Mouse (Mus musculus): ENCODE measurements around the gene Fbxl14. TPM values are rescaled to one million over a fixed set of nuclear protein-coding genes. Genes with fewer than 3 reads are reported as not detected.
A peak's percentile ranks its signal among the peaks of the same experiment; 100 is the strongest.

Fbxl14 gene
- polyA plus RNA-seq, 1 experiment from 2014 or later, result 5.0 TPM

- peak overlapping the region; percentile 35 for H3K4me2 ChIP-seq (replicated peaks; ENCODE audit: low read depth, low read length)
- peak overlapping the region; percentile 43 for H3K9ac ChIP-seq (replicated peaks; ENCODE audit: low read length)
- H3K4me3 ChIP-seq (ENCODE audit: low read length), result no peak overlapping the region
- H3K36me3 ChIP-seq (ENCODE audit: insufficient read depth, low read length), result no peaks in the 10 kb centered on the region
- H3K27me3 ChIP-seq (ENCODE audit: insufficient read depth, low read length), result no peaks in the 10 kb centered on the region
- no peak overlapping the region for H3K27ac ChIP-seq (ENCODE audit: low read length)
- H3K9me3 ChIP-seq (ENCODE audit: low read length), result no peaks in the 10 kb centered on the region
- WGBS, result 34% methylated on average over 11 of the region's 11 CpGs
- ATAC-seq (ENCODE audit: low FRiP score, low TSS enrichment), result no peak
- H3K4me1 ChIP-seq (ENCODE audit: insufficient read depth, low read length), result peaks cover 15% of the 10 kb centered on the region
These were observed 11.1 kb downstream of the Fbxl14 start for GRCm38 (mm10) chr6:119490549-119490948.

GRCm38 (mm10) chr6:119491006-119491405, 11.5 kb downstream of the Fbxl14 start:
- no peak for ATAC-seq (ENCODE audit: low FRiP score, low TSS enrichment)
- Histone ChIP-seq H3K4me3 (ENCODE audit: low read length) (no peak overlapping the region), H3K4me2 (replicated peaks; ENCODE audit: low read depth, low read length) (peak overlapping the region; percentile 35), H3K36me3 (ENCODE audit: insufficient read depth, low read length) (no peaks in the 10 kb centered on the region), H3K4me1 (ENCODE audit: insufficient read depth, low read length) (peaks cover 14% of the 10 kb centered on the region), H3K27ac (ENCODE audit: low read length) (no peak overlapping the region), H3K27me3 (ENCODE audit: insufficient read depth, low read length) (no peaks in the 10 kb centered on the region), H3K9ac (replicated peaks; ENCODE audit: low read length) (peak overlapping the region; percentile 19; the same call in 1 of the 2 replicates), H3K9me3 (ENCODE audit: low read length) (no peaks in the 10 kb centered on the region)
- WGBS, result 41% methylated on average over 11 of the region's 11 CpGs

DNA sequence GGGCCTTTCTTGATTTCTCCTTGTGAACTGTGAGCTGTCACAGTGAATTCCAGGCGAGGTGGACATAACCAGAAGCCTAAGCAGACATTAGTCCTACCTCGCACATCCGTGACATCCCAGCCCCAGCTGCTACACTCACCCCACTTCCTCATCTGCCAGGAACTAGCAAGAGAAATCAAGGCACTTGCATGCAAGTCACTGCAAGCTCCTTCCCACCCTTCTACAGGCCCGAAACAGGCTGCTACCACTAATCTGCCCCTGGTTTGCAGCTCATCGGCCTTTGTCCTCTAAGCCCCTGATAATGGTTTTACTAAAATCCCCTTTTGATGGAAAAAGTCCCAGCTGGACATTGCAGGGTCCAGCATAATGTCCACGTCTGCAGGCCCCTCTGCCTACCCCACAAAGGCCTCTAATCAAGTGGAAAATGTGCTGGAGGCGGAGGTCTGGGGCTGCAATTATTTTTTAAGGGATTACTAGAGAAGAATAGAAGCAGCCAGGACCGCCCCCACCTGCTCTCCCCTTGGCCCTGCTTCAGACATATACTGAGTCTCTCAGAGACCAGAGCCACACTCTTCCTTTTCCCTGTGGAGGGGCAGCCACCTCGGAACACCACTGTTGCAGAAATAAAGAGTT, 12.6 kb downstream of the Fbxl14 start:
- 72% methylated on average over 9 of the region's 9 CpGs for WGBS
- Histone ChIP-seq H3K9me3 (ENCODE audit: low read length) (no peaks in the 10 kb centered on the region), H3K27ac (ENCODE audit: low read length) (no peak overlapping the region), H3K36me3 (ENCODE audit: insufficient read depth, low read length) (no peaks in the 10 kb centered on the region), H3K9ac (replicated peaks; ENCODE audit: low read length) (no peak overlapping the region), H3K4me2 (replicated peaks; ENCODE audit: low read depth, low read length) (no peak overlapping the region), H3K27me3 (ENCODE audit: insufficient read depth, low read length) (no peaks in the 10 kb centered on the region), H3K4me3 (ENCODE audit: low read length) (no peak overlapping the region), H3K4me1 (ENCODE audit: insufficient read depth, low read length) (peaks cover 14% of the 10 kb centered on the region)
- no peak for ATAC-seq (ENCODE audit: low FRiP score, low TSS enrichment)

DNA sequence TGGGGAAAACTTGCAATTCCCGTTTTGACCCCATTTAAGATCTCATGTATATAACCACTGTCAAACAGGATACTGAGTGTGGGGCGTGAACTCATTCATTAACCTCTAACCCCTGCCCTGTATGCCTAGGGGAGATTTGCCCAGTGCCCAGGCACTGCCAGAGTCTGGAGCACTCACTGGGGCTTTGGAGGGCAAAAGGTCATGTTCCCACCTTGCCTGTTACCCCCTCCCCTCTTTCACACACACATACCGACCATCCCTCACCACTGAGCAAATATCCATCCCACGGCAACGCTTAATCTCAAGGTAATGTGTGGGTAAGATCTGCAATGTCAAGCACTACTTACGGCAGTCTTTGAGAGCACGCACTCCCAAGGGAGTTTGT, 13.2 kb downstream of the Fbxl14 start:
- Histone ChIP-seq H3K4me1 (ENCODE audit: insufficient read depth, low read length) (peaks cover 14% of the 10 kb centered on the region), H3K27ac (ENCODE audit: low read length) (no peak overlapping the region), H3K4me2 (replicated peaks; ENCODE audit: low read depth, low read length) (no peak overlapping the region), H3K36me3 (ENCODE audit: insufficient read depth, low read length) (no peaks in the 10 kb centered on the region), H3K4me3 (ENCODE audit: low read length) (no peak overlapping the region), H3K27me3 (ENCODE audit: insufficient read depth, low read length) (no peaks in the 10 kb centered on the region), H3K9ac (replicated peaks; ENCODE audit: low read length) (no peak overlapping the region), H3K9me3 (ENCODE audit: low read length) (no peaks in the 10 kb centered on the region)
- WGBS, result 56% methylated on average over 7 of the region's 7 CpGs
- no peak for ATAC-seq (ENCODE audit: low FRiP score, low TSS enrichment)

- Histone ChIP-seq H3K27ac (ENCODE audit: low read length) (no peak overlapping the region), H3K27me3 (ENCODE audit: insufficient read depth, low read length) (no peaks in the 10 kb centered on the region), H3K4me1 (ENCODE audit: insufficient read depth, low read length) (peaks cover 9% of the 10 kb centered on the region), H3K4me2 (replicated peaks; ENCODE audit: low read depth, low read length) (no peak overlapping the region), H3K36me3 (ENCODE audit: insufficient read depth, low read length) (no peaks in the 10 kb centered on the region), H3K4me3 (ENCODE audit: low read length) (no peak overlapping the region), H3K9me3 (ENCODE audit: low read length) (no peaks in the 10 kb centered on the region), H3K9ac (replicated peaks; ENCODE audit: low read length) (0 out of 2 replicates have a peak overlapping the region, but pooled peaks have one; percentile 3)
- 14% methylated on average over 5 of the region's 5 CpGs for WGBS
- peak; percentile 83 for ATAC-seq (ENCODE audit: low FRiP score, low TSS enrichment)
These were observed 19.8 kb downstream of the Fbxl14 start for GRCm38 (mm10) chr6:119499271-119499670.

GRCm38 (mm10) chr6:119500086-119500485, 20.6 kb downstream of the Fbxl14 start:
- H3K36me3 ChIP-seq (ENCODE audit: insufficient read depth, low read length), result no peaks in the 10 kb centered on the region
- no peak overlapping the region for H3K4me2 ChIP-seq (replicated peaks; ENCODE audit: low read depth, low read length)
- no peaks in the 10 kb centered on the region for H3K9me3 ChIP-seq (ENCODE audit: low read length)
- no peak overlapping the region for H3K9ac ChIP-seq (replicated peaks; ENCODE audit: low read length)
- no peaks in the 10 kb centered on the region for H3K27me3 ChIP-seq (ENCODE audit: insufficient read depth, low read length)
- no peak overlapping the region for H3K4me3 ChIP-seq (ENCODE audit: low read length)
- no peak for ATAC-seq (ENCODE audit: low FRiP score, low TSS enrichment)
- WGBS, result 53% methylated on average over 5 of the region's 5 CpGs
- no peak overlapping the region for H3K27ac ChIP-seq (ENCODE audit: low read length)
- peaks cover 9% of the 10 kb centered on the region for H3K4me1 ChIP-seq (ENCODE audit: insufficient read depth, low read length)

DNA sequence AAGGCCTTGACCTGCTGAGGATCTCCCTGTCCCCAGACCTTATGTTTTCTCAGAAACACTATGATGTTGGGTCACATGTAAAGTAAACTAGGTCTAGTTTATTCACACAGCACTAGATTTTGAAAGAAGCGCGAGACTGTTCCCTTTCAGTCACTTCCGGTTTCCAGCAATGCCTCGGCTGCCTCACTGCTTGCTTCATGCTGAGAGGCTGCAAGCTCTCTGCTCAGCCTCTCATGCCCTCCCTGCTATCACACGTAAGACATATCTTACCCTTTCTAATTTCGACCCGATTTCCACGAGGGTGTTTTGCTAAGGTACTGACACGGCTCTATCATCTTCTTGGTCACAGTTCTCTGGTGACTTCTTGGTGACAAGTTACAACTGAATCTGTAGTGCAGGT, 22.6 kb downstream of the Fbxl14 start:
- H3K4me2 ChIP-seq (replicated peaks; ENCODE audit: low read depth, low read length), result no peak overlapping the region
- no peak overlapping the region for H3K9ac ChIP-seq (replicated peaks; ENCODE audit: low read length)
- H3K36me3 ChIP-seq (ENCODE audit: insufficient read depth, low read length), result no peaks in the 10 kb centered on the region
- no peak overlapping the region for H3K4me3 ChIP-seq (ENCODE audit: low read length)
- H3K27ac ChIP-seq (ENCODE audit: low read length), result no peak overlapping the region
- H3K4me1 ChIP-seq (ENCODE audit: insufficient read depth, low read length), result peaks cover 9% of the 10 kb centered on the region
- no peak for ATAC-seq (ENCODE audit: low FRiP score, low TSS enrichment)
- WGBS, result 54% methylated on average over 9 of the region's 9 CpGs
- no peaks in the 10 kb centered on the region for H3K27me3 ChIP-seq (ENCODE audit: insufficient read depth, low read length)
- H3K9me3 ChIP-seq (ENCODE audit: low read length), result no peaks in the 10 kb centered on the region

DNA sequence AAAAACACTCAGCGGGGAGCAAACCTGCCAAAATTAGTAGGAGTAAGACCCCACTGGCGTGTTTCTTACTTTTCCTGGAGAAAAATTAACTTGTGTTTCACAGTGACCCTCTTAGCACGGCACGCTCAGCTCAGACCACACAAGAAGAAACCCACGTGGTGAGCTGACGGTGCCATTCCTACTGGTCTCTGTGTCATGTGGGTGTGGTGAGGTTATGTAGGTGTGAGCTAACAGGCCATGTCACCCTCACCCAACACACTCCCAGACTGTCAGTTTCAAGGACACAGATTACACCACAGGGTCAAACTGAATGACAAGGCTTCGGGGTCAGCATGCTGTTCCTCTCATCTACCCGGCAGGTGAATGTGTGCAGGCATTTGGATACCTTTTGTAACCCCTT, 25.3 kb downstream of the Fbxl14 start:
- no peaks in the 10 kb centered on the region for H3K36me3 ChIP-seq (ENCODE audit: insufficient read depth, low read length)
- H3K4me1 ChIP-seq (ENCODE audit: insufficient read depth, low read length), result no peaks in the 10 kb centered on the region
- H3K27ac ChIP-seq (ENCODE audit: low read length), result no peak overlapping the region
- H3K4me3 ChIP-seq (ENCODE audit: low read length), result no peak overlapping the region
- WGBS, result 67% methylated on average over 8 of the region's 8 CpGs
- no peaks in the 10 kb centered on the region for H3K9me3 ChIP-seq (ENCODE audit: low read length)
- no peak overlapping the region for H3K9ac ChIP-seq (replicated peaks; ENCODE audit: low read length)
- no peaks in the 10 kb centered on the region for H3K27me3 ChIP-seq (ENCODE audit: insufficient read depth, low read length)
- no peak overlapping the region for H3K4me2 ChIP-seq (replicated peaks; ENCODE audit: low read depth, low read length)
- no peak for ATAC-seq (ENCODE audit: low FRiP score, low TSS enrichment)

DNA sequence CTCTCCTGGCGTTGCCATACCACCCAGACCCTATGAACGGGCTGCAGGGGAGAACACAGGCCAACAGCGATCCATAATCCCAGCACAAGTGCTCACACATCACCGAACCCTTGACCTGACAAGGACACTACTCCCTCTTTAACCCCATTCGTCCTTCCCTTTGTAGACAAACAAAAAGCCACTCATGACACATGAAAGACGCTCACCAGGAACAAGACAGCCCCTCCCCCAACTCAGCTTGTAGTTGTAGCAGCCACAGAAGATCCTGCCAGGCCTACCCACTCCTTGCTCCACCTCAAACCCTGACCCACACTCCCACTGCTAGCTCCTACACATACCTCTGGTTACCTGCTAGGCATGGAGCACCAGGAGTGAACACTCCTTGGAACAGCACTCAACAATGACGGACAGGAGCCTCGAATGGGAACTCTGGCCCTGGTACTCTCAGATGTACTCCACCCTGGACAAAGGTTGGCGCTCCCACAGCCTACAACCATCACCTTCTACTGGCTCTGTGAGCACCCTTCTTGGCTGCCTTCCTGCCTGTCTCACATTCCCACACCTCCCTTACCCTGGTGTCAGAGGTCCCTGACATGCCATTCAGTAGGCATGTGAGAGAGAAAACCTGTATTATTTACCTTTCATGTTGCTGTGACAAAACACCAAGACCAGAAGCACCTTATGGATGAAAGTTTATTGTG, 26.2 kb downstream of the Fbxl14 start:
- WGBS, result 74% methylated on average over 9 of the region's 9 CpGs
- Histone ChIP-seq H3K36me3 (ENCODE audit: insufficient read depth, low read length) (no peaks in the 10 kb centered on the region), H3K4me2 (replicated peaks; ENCODE audit: low read depth, low read length) (no peak overlapping the region), H3K27me3 (ENCODE audit: insufficient read depth, low read length) (no peaks in the 10 kb centered on the region), H3K9me3 (ENCODE audit: low read length) (no peaks in the 10 kb centered on the region), H3K9ac (replicated peaks; ENCODE audit: low read length) (no peak overlapping the region), H3K4me1 (ENCODE audit: insufficient read depth, low read length) (no peaks in the 10 kb centered on the region), H3K4me3 (ENCODE audit: low read length) (no peak overlapping the region), H3K27ac (ENCODE audit: low read length) (no peak overlapping the region)
- no peak for ATAC-seq (ENCODE audit: low FRiP score, low TSS enrichment)

DNA sequence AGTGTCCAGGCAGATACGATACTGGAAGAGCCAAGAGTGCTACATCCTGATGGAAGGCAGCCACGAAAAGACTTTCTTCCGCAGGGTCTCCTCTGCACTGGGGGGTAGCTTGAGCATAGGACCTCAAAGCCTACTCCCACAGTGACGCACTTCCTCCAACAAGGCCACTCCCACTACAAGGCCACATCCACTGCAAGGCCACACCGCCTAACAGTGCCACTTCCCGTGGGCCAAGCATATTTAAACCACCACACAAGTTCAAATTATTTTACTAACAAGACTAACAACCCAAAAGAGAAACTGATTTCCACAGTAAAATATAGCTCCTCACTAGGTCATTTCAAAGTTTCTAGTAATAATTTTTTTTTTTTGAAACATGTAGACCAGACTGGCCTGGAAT, 28.8 kb downstream of the Fbxl14 start:
- no peaks in the 10 kb centered on the region for H3K27me3 ChIP-seq (ENCODE audit: insufficient read depth, low read length)
- no peak overlapping the region for H3K4me2 ChIP-seq (replicated peaks; ENCODE audit: low read depth, low read length)
- no peak overlapping the region for H3K9ac ChIP-seq (replicated peaks; ENCODE audit: low read length)
- no peak overlapping the region for H3K4me3 ChIP-seq (ENCODE audit: low read length)
- peaks cover 4% of the 10 kb centered on the region; the same call in 1 of the 2 replicates for H3K4me1 ChIP-seq (ENCODE audit: insufficient read depth, low read length)
- no peak overlapping the region for H3K27ac ChIP-seq (ENCODE audit: low read length)
- ATAC-seq (ENCODE audit: low FRiP score, low TSS enrichment), result no peak
- H3K9me3 ChIP-seq (ENCODE audit: low read length), result no peaks in the 10 kb centered on the region
- H3K36me3 ChIP-seq (ENCODE audit: insufficient read depth, low read length), result no peaks in the 10 kb centered on the region
- 88% methylated on average over 6 of the region's 6 CpGs for WGBS

Measured in kidney, embryonic 16.5 days (tissue).